Mouse (Mus musculus) CD8-positive naive resting alpha-beta T cell, adult 2 months (primary cell): ENCODE data around the gene Lysmd3.

Experiments
- DNase-seq, 2 experiments: peaks; one replicate each; pipeline ENCODE4 v3.0.0; 2022; ENCODE audit warnings: low read depth in 2 of 2, low spot score in 2 of 2

Lysmd3 gene

GRCm38 (mm10) chr13:81667713-81668112 is 10.2 kb downstream of the Lysmd3 start:
- no peak for DNase-seq

GRCm38 (mm10) chr13:81675333-81675732 is 17.9 kb downstream of the Lysmd3 start:
- no peak for DNase-seq

GRCm38 (mm10) chr13:81683107-81683506 is 25.6 kb downstream of the Lysmd3 start:
- DNase-seq, result no peak

GRCm38 (mm10) chr13:81684258-81684657 is 26.8 kb downstream of the Lysmd3 start:
- no peak for DNase-seq

GRCm38 (mm10) chr13:81684884-81685283 is 27.4 kb downstream of the Lysmd3 start:
- DNase-seq, result no peak

- DNase-seq, result no peak
Observed at GRCm38 (mm10) chr13:81689587-81689986, 32.1 kb downstream of the Lysmd3 start.

GRCm38 (mm10) chr13:81690477-81690876 is 33.0 kb downstream of the Lysmd3 start:
- no peak for DNase-seq

GRCm38 (mm10) chr13:81691606-81692005 is 34.1 kb downstream of the Lysmd3 start:
- DNase-seq, result no peak

- DNase-seq, result no peak
Observed at GRCm38 (mm10) chr13:81694446-81694845, 37.0 kb downstream of the Lysmd3 start.

GRCm38 (mm10) chr13:81703148-81703547 is 45.7 kb downstream of the Lysmd3 start:
- no peak for DNase-seq

- no peak for DNase-seq
Observed at GRCm38 (mm10) chr13:81703621-81704020, 46.2 kb downstream of the Lysmd3 start.

- no peak for DNase-seq
Observed at GRCm38 (mm10) chr13:81706311-81706710, 48.8 kb downstream of the Lysmd3 start.

GRCm38 (mm10) chr13:81709805-81710204 is 52.3 kb downstream of the Lysmd3 start:
- DNase-seq, result no peak

- no peak for DNase-seq
Observed at GRCm38 (mm10) chr13:81710266-81710665, 52.8 kb downstream of the Lysmd3 start.

GRCm38 (mm10) chr13:81710775-81711545 is 53.5 kb downstream of the Lysmd3 start, which contains the start of the genes Polr3g and Mblac2:
TSS of gene Polr3g (minus strand) at chr13:81711013.
TSS of gene Mblac2 (plus strand) at chr13:81711341.
- peak; percentile 97 for DNase-seq

GRCm38 (mm10) chr13:81711546-81712371 is 54.3 kb downstream of the Lysmd3 start:
- peak; percentile 4 to 22 for DNase-seq

GRCm38 (mm10) chr13:81713896-81714295 is 56.4 kb downstream of the Lysmd3 start:
- DNase-seq, result no peak
